Mouse (Mus musculus) urinary bladder, postnatal 25 days (tissue): ENCODE data around the gene Akap2.

Source experiments
- DNase-seq: peaks from one replicate; pipeline ENCODE4 v3.0.0; 2022; ENCODE audit warnings: low spot score

Akap2 gene

DNA sequence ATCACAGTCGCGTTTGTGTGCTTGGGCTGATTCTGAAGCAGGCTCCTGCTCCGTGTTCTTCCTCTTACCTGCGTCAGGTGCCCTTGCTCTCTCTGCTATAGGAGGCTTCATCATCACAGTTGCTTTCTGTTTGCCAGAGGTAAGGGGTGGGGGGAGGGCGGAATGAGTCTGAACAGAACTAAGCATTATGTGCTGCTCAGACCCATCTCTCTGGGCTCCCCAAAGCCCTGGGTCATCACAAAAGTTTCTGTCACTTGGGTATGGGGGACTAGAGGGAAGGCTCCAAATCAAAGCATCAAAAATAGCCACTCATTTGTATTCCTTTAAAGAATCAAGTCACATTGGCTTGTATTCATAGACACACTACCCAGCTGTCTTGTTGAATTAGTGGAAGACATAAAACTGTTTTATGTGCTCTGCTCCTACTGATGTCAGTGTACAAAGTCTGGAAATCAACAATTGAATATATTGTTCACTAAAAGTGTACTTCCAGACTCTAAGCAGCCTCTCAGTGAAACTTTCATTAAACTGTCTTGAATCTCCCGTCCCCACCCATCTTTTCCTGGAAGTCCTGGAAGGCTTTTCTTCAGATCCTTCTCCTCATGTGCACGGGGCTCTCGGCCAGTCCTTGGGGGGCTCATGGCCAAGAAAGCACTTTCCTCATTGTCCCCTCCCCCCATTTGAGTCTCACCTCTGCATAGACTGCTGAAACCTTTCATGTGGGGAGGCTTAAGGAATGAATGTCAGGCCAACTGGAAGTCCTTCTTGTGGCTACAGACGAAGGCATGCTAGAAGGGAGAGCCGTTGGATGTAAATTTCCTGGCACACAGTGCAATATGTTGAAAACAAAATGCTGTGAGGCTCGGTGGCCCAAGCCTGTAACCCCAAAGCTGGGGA is 13.6 kb upstream of the Akap2 start:
- no peak for DNase-seq

GRCm38 (mm10) chr4:57704575-57704974 is 12.9 kb upstream of the Akap2 start:
- no peak for DNase-seq

- no peak for DNase-seq
These were observed 1.6 kb upstream of the Akap2 start for GRCm38 (mm10) chr4:57715849-57716248.

- no peak for DNase-seq
These were observed 722 bp upstream of the Akap2 start for GRCm38 (mm10) chr4:57716735-57717134.

DNA sequence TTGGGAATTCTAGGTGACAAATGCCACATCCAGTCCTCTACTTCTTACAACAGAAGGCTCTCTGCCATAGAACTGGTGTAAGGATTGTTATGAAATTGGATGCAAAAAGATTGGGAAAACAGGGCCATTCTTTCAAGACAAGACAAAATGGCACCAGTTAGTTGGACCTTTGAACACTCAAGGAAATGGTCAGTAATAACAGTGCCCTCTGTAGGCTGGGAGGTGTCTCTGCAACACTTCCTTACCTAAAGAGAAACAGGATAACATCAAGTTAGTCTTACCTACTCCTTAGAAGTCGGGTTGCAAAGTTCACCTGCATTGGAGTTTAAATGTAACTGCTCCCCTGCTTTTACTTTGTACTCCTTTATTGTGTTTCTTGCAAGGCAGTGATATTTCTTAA is 1.9 kb downstream of the Akap2 start:
- no peak for DNase-seq

GRCm38 (mm10) chr4:57720869-57721361 is 3.5 kb downstream of the Akap2 start:
- DNase-seq = no peak

DNA sequence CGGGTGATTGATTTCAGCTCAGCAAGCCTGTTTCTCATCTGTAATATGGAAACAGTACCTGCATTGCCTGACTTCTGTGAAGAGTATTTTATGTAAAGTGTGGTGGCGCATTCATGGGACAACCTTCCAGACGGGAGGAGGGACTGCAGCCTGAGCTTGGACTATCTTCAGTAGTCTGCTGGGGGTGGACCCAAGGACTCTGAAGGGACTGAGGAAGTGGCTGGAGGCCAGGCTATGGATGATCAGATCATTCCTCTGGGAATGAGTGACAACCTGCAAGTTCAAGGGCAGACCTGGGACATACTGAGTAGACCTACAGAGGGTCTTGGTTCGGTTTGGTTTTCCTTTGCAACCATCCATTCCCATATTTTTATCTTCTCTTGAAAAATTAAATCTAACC is 4.8 kb downstream of the Akap2 start:
- DNase-seq = no peak

DNA sequence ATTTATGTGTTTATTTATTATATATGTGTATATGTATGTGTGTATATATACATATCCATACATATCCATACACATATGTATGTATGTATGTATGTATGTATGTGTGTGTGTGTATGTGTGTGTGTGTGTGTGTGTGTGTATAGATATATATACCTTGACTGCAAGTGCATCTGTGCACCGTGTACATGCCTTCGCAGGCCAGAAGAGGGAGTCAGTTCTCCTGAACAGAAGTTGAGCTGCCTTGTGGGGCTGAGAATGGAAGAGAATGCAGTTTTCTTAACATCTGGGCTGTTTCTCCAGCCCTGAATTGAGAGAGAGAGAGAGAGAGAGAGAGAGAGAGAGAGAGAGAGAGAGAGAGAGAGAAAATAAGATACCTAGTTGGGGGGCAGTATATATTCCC is 6.2 kb downstream of the Akap2 start:
- no peak for DNase-seq

DNA sequence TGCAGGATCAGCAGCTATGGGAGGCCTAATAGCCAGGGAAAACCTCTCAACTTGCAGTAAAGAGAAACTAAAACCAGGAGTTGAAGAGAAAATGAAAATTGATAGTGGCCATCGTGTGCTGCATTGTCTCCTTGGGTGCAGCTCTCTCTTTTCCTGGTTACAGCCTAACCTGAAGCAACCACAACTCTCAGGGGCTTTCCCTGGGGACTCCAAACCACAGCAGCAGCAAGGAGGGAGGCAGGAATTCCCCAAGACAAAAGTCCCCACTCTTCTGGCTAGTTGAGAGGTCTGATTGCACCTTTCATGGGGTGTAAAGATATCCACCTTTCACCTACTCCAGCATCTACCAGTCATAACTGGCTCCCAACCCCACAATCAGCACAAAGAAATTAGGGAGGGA is 8.1 kb downstream of the Akap2 start:
- no peak for DNase-seq

GRCm38 (mm10) chr4:57728611-57729183 is 11.2 kb downstream of the Akap2 start:
- no peak for DNase-seq

GRCm38 (mm10) chr4:57730047-57730446 is 12.6 kb downstream of the Akap2 start:
- DNase-seq = no peak

DNA sequence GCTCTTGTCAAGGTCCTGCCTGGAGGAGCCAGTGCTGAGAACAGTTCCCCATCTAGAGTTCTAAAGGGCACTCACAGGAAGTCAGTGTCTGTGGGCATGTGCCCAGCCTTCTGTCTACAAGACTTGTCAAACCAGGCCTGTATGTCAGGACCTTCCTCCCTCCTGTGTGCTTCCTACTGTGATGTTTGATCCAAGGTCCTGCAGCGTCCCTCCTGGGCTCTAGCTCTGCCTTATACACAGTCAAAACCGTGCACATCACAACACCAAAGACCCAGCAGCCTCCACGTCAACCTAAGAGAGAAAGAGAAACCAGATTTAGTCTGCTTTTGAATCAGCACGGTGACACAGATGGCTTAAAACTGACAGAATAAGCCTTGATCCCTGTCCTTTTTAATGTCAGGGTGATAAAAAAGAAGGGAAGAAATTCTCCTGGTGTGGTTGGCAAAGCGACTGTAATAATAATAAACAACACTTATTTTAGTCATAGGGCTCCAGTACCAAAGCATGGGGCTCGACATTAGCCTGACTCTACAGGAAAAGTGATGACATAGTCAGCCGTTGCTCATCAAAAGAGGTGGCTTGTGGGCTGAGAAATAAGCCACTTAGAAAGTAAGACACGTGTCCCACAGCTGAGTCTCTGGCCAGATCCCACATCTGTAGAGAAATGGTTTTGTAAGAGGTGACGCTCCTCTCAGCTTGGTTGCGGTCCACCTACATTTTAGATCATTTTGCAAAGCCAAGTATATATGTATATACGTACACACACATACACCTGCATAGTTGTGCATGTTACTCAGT is 13.5 kb downstream of the Akap2 start:
- DNase-seq = no peak

GRCm38 (mm10) chr4:57732351-57732750 is 14.9 kb downstream of the Akap2 start:
- no peak for DNase-seq

DNA sequence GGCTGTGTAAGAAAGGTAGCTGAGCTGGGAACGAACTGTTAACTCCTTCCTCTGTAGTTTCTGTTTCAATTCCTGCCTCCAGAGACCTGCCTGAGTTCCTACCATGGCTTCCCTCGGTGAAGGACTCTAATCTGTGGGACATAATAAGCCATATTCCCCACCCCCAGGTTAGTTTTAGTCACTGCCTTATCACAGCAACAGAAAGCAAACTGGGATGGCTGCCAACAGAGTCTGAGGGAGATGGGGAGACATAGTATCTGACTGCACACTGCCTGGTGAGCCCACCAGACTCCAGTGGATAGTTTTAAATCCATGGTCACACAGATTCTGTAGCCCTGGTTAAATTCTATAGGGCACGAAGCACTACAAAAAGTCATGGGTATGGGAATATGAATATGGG is 16.0 kb downstream of the Akap2 start:
- DNase-seq = no peak

DNA sequence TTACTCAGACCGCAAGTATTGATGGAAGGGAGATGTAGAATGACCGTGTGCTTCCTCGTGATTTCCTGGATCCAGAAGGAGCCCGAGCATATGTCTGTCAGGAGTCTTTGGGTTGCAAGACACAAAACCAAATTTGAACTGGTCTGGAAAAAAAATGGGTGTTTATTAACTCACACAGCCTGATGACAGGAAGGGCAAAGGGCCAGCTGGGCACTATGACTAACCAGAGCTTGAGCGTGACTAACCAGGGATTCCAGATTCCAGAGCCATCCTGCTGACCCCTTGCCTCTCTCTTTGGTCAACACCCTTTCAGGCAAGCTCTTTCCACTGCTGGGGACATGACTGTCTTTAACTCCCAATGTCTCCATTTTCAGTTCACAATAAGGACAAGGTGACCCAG is 18.0 kb downstream of the Akap2 start:
- DNase-seq = peak; percentile 27

GRCm38 (mm10) chr4:57738856-57739552 is 21.5 kb downstream of the Akap2 start:
- DNase-seq = no peak

DNA sequence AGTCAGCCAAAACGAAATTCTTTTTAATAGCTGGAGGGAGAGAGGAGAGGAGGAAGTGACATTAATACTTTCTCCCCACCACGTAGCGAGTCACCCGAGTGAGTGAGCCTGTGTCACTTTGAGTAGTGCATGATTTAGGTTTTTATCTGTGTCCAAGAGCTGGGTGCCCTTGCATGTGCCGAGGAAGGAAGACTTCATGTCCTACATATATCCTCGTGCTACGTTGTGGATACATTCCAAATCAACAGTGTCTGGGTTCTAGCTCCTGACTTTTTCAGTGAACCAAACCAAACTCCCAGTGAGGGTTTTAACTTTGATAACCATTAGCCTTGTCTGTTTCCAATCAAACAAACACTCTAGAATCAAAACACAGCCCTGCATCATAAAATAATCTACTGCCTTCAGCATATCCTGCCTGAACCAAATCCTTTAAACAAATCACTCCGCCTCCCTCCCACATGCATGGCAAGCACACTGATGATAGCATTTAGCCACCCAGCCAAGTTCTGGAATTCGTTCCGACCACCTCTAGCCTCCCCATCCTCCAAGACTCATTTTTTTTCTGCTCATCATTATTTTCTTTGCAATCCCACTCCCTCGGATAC is 26.0 kb downstream of the Akap2 start:
- DNase-seq = no peak

DNA sequence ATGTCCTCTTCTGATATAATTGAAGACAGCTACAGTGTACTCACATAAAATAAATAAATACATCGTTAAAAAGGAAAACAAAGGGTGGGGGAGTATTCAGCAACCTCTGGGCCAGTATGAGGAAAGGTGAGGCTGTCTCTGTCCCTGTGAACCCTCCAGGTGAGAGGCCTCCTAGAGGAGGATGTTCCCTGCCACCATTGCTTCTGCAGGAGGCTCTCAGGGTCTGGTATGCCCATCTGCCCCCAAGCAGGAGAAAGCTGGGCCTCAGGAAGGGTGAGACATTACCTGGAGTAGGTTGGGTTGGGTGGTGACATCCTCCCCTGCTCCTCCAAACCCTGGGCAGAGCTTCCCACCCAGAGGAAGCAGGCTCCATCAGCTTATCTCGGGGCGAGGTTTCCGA is 33.2 kb downstream of the Akap2 start:
- no peak for DNase-seq

GRCm38 (mm10) chr4:57751054-57751453 is 33.6 kb downstream of the Akap2 start:
- DNase-seq = no peak

DNA sequence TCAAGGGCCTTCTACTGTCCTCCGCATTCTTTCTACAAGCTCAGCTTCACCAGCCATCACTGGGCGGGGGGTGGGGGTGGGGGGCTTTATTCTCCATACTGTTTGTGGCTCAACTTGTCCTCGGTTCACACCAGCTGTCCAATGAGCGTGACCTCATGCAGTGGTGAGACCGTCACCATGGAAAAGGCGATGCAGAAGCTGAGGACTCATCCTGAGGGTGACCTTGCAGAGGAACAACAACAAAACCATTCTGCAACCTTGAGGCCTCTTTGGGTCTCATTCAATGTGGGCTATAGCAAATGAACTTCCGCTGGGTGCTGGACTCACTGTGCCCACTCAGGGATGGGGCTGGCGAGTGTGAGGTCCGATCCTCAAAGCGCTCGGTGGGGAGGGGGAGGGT is 34.1 kb downstream of the Akap2 start:
- no peak for DNase-seq

GRCm38 (mm10) chr4:57755085-57755484 is 37.6 kb downstream of the Akap2 start:
- no peak for DNase-seq

GRCm38 (mm10) chr4:57757997-57758396 is 40.5 kb downstream of the Akap2 start:
- no peak for DNase-seq
